Mouse (Mus musculus): Measurements from ENCODE around the gene Cxcl15. TPM values are rescaled to one million over a fixed set of nuclear protein-coding genes. Genes with fewer than 3 reads are reported as not detected.
A peak's percentile ranks its signal among the peaks of the same experiment; 100 is the strongest.

Cxcl15 gene
- total and polyA plus RNA-seq, 3 experiments: not detected

DNA sequence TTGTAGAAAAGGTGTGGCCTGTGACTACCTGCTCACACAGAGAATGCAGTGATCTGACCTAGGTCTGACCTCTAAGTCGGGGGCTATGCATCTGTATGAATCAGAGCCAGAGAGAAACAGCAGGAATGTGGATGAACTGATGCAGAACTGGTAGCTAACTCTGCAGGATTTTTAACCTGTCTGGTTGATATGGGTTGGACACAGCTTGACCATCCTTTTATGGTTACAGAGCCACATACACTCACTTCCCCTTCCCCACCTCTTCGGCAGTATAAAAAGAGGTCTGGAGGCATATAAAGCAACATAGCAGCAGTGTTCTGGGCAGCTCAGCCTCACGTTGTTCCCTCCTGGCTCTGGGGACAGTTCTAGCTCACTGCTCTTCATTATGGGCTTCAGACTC, 26.1 kb upstream of the Cxcl15 start, which contains the start of gene Ppbp:
TSS of gene Ppbp (plus strand) at position 301 of the 400 bp plus-strand sequence.
- no peak for TF ChIP-seq UBTF (IDR thresholded peaks at IDR 0.05; ENCODE audit: low read depth, low read length)
- no peak for TF ChIP-seq PAX5 (IDR thresholded peaks at IDR 0.05; ENCODE audit: low read length)
- TF ChIP-seq MAFK (IDR thresholded peaks at IDR 0.05; ENCODE audit: insufficient replicate concordance, low read length): no peak
- no peak for TF ChIP-seq SMC3 (IDR thresholded peaks at IDR 0.05; ENCODE audit: low read depth, low read length)
- TF ChIP-seq ZMIZ1 (IDR thresholded peaks at IDR 0.05; ENCODE audit: low read depth, low read length): no peak
- no peak for TF ChIP-seq NELFE (IDR thresholded peaks at IDR 0.05; ENCODE audit: low read depth, low read length)
- TF ChIP-seq GABPA (IDR thresholded peaks at IDR 0.05; ENCODE audit: insufficient replicate concordance, low read depth, low read length): no peak
- TF ChIP-seq HCFC1 (IDR thresholded peaks at IDR 0.05; ENCODE audit: low read depth, low read length): no peak
- no peak for TF ChIP-seq ZC3H11A (IDR thresholded peaks at IDR 0.05; ENCODE audit: low read depth, low read length)
- no peak for TF ChIP-seq E2F4 (IDR thresholded peaks at IDR 0.05; ENCODE audit: insufficient replicate concordance, low read depth, low read length)
- no peak for TF ChIP-seq MAZ (IDR thresholded peaks at IDR 0.05; ENCODE audit: low read depth, low read length)
- TF ChIP-seq SIN3A (IDR thresholded peaks at IDR 0.05; ENCODE audit: low read length): no peak
- TF ChIP-seq BHLHE40 (IDR thresholded peaks at IDR 0.05; ENCODE audit: low read depth, low read length): no peak
- TF ChIP-seq CTCF (conservative IDR thresholded peaks at IDR 0.05 in 1 of 2, IDR thresholded peaks at IDR 0.05 in 1 of 2; ENCODE audit: low read depth in 2 of 2, low read length in 2 of 2): no peak
- Histone ChIP-seq H3K36me3 (replicated peaks in 1 of 2; ENCODE audit: control insufficient read depth in 1 of 2, insufficient read depth in 1 of 2, low read length in 1 of 2) (no peaks in the 10 kb centered on the region), H3K4me1 (ENCODE audit: control insufficient read depth in 1 of 2, insufficient read depth in 2 of 2) (peaks cover 0 to 20% of the 10 kb centered on the region in 2 experiments; a peak in 2 of 4 replicates), H3K9me3 (replicated peaks; ENCODE audit: low read length) (no peaks in the 10 kb centered on the region), H3K4me3 (replicated peaks in 1 of 3; ENCODE audit: low read depth in 2 of 3, low read length in 2 of 3, poor library complexity in 1 of 3) (no peak within 1 kb of the TSS), H3K27me3 (replicated peaks) (no peaks in the 10 kb centered on the region), H3K4me2 (ENCODE audit: insufficient read depth, low read depth, poor library complexity, severe bottlenecking) (no peak within 1 kb of the TSS), H3K9ac (ENCODE audit: insufficient read depth, low read depth) (no peak within 1 kb of the TSS), H3K79me2 (replicated peaks; ENCODE audit: control insufficient read depth, extremely low read depth, insufficient read depth, poor library complexity, severe bottlenecking) (no peaks in the 10 kb centered on the region), H3K27ac (ENCODE audit: insufficient read depth, low read depth) (no peak within 1 kb of the TSS)
- DNase-seq (ENCODE audit: extremely low read depth): no peak
- in situ Hi-C loops (cut with MboI; ENCODE audit: low pct_ligation_motif_present, low pct_unique_long_range_greater_than_20kb, low sequenced_read_pairs): no loop called here
- dilution Hi-C loops (cut with MboI; ENCODE audit: extremely low pct_ligation_motif_present, extremely low pct_unique_long_range_greater_than_20kb, low sequenced_read_pairs): no loop called here

DNA sequence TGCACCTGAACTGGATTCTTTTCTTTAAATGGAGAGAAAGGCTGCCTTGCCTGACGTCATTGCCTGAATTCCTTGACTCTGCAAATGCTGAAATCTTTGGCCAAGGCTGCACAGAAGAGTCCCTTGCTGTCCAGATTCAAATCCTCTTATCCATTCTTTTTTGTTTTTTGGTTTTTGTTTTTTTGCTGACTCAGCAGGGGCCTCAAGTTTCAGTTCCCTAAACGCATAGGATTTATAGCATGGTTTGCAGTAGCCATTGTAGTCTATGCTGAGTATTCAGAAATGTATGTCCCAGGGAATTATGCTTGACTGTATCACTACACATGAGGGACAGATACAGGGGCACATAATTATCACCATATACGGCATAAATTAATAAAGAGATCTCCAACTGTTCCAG, 23.0 kb upstream of the Cxcl15 start:
- Histone ChIP-seq H3K36me3 (replicated peaks in 1 of 2; ENCODE audit: control insufficient read depth in 1 of 2, insufficient read depth in 1 of 2, low read length in 1 of 2) (no peaks in the 10 kb centered on the region), H3K9ac (ENCODE audit: insufficient read depth, low read depth) (no peak overlapping the region), H3K79me2 (replicated peaks; ENCODE audit: control insufficient read depth, extremely low read depth, insufficient read depth, poor library complexity, severe bottlenecking) (no peaks in the 10 kb centered on the region), H3K27me3 (replicated peaks) (no peaks in the 10 kb centered on the region), H3K4me2 (ENCODE audit: insufficient read depth, low read depth, poor library complexity, severe bottlenecking) (no peak overlapping the region), H3K4me3 (replicated peaks in 1 of 3; ENCODE audit: low read depth in 2 of 3, low read length in 2 of 3, poor library complexity in 1 of 3) (no peak overlapping the region), H3K4me1 (ENCODE audit: control insufficient read depth in 1 of 2, insufficient read depth in 2 of 2) (peaks cover 0 to 15% of the 10 kb centered on the region in 2 experiments; a peak in 2 of 4 replicates), H3K9me3 (replicated peaks; ENCODE audit: low read length) (no peaks in the 10 kb centered on the region), H3K27ac (ENCODE audit: insufficient read depth, low read depth) (no peak overlapping the region)
- TF ChIP-seq TCF12 (IDR thresholded peaks at IDR 0.05; ENCODE audit: low read depth, low read length): no peak
- TF ChIP-seq MAFK (IDR thresholded peaks at IDR 0.05; ENCODE audit: insufficient replicate concordance, low read length): peak; percentile 100
- no peak for TF ChIP-seq ZNF384 (IDR thresholded peaks at IDR 0.05; ENCODE audit: low read depth, low read length)
- no peak for TF ChIP-seq HCFC1 (IDR thresholded peaks at IDR 0.05; ENCODE audit: low read depth, low read length)
- no peak for TF ChIP-seq JUND (conservative IDR thresholded peaks at IDR 0.05; ENCODE audit: low read depth, low read length)
- peak; percentile 65; the same call in 1 of the 2 replicates for TF ChIP-seq IRF4 (IDR thresholded peaks at IDR 0.05; ENCODE audit: low read depth, low read length)
- no peak for TF ChIP-seq USF2 (conservative IDR thresholded peaks at IDR 0.05; ENCODE audit: low read depth, low read length)
- TF ChIP-seq CHD2 (IDR thresholded peaks at IDR 0.05; ENCODE audit: low read length): no peak
- no peak for TF ChIP-seq NRF1 (IDR thresholded peaks at IDR 0.05; ENCODE audit: low read depth, low read length)
- TF ChIP-seq EP300 (IDR thresholded peaks at IDR 0.05; ENCODE audit: low read length): peak; percentile 53; the same call in 1 of the 2 replicates
- TF ChIP-seq ZMIZ1 (IDR thresholded peaks at IDR 0.05; ENCODE audit: low read depth, low read length): no peak
- no peak for DNase-seq (ENCODE audit: extremely low read depth)
- in situ Hi-C loops (cut with MboI; ENCODE audit: low pct_ligation_motif_present, low pct_unique_long_range_greater_than_20kb, low sequenced_read_pairs): no loop called here
- dilution Hi-C loops (cut with MboI; ENCODE audit: extremely low pct_ligation_motif_present, extremely low pct_unique_long_range_greater_than_20kb, low sequenced_read_pairs): no loop called here
